Mouse (Mus musculus) adipocyte (in vitro differentiated cells): Measurements from ENCODE around the gene Slu7.
A peak's percentile ranks its signal among the peaks of the same experiment; 100 is the strongest.

Source experiments
- DNase-seq: peaks from one replicate; pipeline ENCODE4 v3.0.0-alpha.2; 2016; ENCODE audit warnings: low spot score

The Slu7 gene

DNA sequence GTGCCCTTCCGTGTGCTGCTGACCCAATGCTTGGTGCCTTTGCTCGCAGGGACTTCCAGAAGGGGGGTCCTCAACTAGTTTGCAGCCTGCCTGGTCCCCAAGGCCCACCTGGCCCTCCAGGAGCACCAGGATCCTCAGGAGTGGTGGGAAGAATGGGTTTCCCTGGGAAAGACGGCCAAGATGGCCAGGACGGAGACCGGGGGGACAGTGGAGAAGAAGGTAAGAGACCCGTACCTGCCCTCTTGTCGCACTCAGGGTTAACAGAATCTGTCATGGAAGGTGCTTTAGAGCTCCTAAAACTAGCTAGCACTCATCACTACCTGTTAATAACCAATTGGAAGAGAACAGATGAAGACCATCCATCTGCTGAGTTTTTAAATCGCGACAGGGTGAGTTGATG, 52.3 kb downstream of the Slu7 start:
- DNase-seq = no peak

DNA sequence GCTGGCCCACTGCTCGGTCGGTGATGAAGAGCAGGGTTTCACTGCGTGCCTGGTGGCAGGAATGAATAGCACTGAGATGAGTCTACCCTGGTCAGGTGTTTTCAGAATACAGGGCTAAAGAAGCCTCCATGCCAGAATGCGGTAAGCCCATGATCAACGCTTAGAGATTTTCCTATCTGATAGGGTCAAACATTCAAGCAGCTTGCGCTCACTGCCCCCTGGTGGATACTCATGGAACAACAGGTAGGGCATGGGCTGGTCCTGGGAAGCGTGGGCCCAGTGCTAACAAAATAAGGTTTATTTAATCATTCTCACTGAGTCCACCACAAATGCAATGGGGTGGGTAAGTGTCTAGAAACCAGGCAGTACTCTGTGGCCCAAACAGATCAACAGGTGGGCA, 59.1 kb downstream of the Slu7 start:
- peak; percentile 78 for DNase-seq

DNA sequence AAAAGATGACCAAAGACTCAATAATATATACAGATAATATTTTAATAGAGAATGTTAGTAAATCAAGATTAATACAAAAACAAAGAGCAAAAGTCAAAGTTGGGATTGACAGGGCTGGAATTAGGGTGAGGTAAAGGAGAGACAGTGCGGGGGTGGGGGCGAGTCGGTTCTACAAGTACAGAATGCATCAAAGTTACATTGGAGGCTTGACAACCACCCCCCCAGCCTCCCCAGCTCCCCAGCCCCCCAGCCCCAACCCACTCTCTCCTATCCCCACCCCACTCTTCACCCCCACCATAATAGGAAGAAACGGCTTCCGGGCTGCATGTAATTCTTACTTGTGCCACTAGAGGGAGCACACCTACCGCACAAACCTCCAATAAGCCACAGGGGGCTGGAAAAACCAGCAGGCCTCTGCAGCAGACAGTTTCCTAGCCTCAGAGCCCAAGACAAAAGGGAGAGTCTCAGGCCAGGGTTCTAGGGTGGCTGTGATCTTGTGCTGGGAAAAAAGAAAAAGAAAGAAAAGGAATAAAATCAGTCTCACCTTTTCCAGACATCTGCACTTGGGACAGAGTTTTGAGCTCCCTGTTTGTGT, 60.4 kb downstream of the Slu7 start:
- peak; percentile 64 for DNase-seq

DNA sequence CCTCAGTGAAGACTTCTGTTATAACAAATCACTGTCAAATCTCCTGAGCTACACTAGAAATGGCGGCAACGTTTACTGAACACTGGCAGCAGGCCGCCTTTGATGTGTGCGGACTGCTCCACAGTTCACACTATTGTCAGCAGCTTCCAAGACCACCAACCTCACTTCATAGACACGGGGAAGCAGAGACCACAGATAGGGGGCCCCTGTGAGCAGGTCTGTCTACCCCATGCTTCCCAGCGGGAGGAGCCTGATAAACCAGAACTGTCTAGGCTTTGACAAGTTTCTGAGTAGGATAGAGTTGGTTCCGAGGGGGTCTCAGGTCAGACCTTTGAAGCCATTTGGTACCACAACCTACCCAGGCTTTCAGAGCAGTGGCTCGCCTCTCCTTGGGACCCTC, 61.5 kb downstream of the Slu7 start:
- DNase-seq = no peak

DNA sequence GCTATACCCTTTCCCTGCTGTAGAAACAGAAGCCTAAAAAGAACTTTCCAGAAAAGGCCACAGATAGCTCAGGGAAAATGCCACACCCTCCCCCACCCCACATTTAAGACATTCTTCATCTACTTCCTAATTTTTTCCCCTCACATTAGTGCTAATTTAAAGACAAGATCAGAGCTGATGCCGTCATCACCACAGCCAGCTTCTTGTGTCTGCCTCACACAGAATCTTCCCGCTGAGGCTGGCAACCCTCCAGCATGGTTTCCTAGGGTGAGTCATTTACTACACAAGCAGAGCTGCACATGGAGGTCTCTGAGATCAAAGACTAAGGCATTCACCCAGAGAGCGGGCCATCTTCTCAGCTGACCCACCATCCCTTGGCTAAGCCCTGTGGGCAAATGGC, 62.0 kb downstream of the Slu7 start:
- DNase-seq = peak; percentile 30
